Mouse (Mus musculus): ENCODE measurements around the gene Phf7. TPM values are rescaled to one million over a fixed set of nuclear protein-coding genes. Genes with fewer than 3 reads are reported as not detected.

Phf7 gene
- total RNA-seq, 2 experiments from 2014 or later: 4.2 to 5.1 TPM

DNA sequence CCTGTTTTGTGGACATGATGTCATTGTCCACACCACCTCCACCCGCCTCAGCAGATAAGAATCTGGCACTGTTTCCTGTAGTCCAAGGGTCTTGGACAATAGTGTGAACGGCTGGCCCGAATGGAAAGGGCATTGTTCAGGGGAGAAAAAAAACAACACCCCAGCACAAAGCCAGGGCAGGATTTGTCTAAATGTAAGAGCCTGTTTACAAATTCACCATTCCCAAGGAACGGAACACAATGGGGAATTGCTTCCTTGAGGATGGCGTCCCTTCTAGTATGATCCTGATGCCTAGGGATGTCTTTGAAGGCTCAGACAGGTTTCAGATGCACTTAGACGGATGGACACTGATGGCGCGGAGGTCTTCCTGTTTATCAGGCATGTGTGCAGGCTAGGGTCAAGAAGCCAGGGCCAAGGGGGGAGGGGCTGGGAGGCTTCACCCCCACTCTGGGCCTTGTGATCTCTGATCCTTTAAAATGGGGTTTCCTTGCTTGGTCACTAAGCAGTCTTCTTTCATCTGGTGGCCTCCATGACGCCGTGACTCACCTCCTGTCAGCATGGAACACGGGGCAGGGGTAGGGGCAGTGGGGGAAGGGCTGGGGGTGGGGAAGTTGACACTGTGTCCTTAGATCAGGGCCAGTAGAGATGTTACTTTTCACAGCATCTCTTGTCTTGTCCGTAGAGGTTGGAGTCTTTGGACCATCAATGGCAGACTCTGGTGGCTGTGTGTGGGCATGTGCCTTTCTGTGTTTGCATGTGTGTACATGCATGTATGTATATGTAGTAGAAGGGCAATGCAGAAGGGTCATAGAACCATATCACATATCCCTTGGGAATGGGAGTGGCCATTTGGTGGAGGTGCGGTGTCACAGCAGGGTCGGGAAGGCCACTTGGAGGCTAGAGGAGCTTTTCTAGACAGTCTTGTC is 17.8 kb downstream of the Phf7 start:
- DNase-seq: peak; percentile 47 to 79

DNA sequence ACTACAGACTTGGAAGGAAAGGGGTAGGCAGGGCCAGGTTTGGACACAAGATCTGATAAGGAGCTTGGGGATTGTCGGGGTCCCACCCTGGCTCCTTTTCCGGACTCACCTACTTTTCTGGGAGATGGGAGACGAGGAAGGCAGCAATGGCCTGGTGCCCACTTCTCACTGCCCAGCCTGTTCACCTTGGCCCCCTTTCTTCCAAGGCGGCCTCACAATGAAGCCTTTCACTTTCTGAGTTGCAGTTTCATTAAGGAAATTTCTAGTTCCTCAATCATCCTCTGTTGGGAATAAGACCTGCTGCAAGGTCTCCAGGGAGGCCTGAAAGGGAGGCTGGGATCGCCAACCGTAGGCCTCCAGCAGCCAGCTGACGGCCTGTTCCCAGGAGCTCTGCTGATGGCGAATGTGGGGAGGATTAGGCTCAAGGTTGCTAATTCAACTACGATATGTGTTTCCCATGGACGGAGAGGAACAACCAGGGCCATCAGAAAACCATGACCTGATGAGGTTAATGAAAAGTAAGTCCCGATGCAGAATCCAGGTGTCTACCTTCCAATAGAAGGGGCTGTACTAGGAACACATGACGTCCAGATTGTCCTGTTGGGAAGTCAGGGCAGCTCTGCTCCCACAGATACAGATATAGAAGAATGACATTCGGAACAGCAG is 18.6 kb downstream of the Phf7 start:
- peak; percentile 45 to 55 for DNase-seq

DNA sequence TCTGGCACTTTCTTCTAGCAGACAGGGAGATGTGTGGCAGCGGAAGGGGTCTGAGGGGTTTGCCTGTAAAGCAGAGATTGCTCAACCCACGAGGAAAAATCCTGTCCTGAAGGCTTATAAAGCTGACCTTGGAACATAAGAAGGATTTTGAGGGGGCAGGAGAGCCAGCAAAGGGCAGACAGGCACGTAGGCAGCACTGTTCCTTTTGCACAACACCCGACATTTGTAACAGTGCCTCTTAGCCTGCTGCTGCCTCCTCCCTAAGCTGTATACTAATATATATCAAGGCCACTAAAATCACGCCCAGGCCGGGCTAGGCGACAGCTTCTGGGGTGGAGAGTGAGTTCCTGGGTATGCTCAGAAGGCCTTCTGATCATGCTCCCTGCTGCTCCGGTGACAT is 20.7 kb downstream of the Phf7 start:
- no peak for DNase-seq

DNA sequence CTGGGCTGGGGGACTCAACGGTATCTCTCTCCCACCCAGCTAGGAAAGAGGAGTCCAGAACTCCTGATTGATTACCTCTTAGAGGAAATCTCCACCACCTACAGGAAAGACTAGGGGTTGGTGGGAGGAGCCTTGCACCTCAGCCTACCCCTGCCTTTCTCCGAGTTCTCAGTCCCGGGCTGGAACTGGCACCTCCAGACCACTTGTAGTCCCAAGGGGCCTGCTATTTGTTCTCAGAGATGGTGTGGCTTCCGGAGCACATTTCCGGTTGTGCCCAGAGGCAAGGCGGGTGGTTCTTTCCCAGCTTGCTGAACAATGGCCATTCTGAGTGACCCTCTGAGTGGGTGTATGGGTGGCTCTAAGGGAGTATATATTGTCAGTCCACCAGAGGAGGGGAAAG is 22.9 kb downstream of the Phf7 start:
- DNase-seq: no peak

DNA sequence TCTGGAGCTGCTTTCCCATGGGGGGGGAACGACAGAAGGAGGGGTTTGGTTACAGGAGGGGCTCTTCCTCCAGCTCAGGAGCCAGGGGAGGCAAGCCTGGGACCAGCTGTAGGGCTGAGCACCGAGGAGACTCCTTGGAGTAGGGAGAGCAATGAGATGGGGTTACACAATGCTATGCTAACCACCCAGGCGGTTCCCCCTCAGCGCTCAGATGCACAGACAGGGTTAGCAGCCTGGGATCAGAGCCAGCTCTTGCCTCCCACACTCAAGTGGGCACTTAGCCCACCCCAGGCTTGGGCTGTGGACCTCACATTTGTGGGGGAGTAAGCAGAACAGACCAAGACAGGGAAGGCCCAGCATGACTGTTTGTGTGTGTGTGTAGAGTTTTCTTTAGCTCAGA is 24.1 kb downstream of the Phf7 start:
- peak in 1 of 2 experiments; percentile 59 for DNase-seq

DNA sequence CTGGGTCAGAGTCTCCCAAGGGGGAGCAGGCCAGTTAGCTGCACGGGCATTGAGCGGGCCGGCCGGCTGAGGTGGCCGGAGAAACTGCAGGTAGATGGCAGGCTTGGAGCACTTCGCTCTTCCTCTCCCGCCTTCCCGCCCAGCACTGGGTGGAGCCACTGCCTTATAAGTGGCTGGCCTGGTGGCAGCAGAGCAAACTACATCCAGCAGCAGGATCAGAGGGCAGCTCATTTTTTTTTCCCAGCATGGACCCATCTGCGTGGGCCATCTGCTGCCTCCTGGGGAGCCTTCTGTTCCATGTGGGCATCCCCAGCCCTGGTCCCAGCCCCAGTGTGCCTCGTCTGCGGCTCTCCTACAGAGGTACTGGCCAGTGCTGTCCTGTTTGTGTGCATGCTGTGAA is 33.5 kb downstream of the Phf7 start, which contains the start of gene Sema3g:
Gene Sema3g (plus strand): TSS at position 195 of the 400 bp plus-strand sequence.
- DNase-seq: peak; percentile 61 to 70

DNA sequence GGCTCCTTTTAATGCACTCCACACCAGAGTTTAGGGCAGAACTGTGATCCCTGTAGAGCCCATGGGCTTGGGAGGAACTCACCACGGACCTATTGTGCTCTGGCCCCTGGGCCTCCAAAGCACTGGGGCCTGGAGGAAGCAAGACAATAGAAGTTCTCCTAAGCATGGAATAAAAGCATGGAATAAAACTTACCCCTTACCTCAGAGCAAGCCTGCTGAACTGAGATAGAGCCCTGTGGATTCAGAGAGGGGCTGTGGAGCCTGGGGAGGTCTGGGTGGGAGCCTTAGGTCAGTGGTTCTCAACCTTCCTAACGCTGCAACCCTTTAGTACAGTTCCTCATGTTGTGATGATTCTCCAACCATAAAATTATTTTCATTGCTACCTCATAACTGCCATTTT is 34.3 kb downstream of the Phf7 start, which contains the start of gene Nisch:
Gene Nisch (minus strand): TSS at position 101 of the 400 bp plus-strand sequence.
- no peak for DNase-seq

DNA sequence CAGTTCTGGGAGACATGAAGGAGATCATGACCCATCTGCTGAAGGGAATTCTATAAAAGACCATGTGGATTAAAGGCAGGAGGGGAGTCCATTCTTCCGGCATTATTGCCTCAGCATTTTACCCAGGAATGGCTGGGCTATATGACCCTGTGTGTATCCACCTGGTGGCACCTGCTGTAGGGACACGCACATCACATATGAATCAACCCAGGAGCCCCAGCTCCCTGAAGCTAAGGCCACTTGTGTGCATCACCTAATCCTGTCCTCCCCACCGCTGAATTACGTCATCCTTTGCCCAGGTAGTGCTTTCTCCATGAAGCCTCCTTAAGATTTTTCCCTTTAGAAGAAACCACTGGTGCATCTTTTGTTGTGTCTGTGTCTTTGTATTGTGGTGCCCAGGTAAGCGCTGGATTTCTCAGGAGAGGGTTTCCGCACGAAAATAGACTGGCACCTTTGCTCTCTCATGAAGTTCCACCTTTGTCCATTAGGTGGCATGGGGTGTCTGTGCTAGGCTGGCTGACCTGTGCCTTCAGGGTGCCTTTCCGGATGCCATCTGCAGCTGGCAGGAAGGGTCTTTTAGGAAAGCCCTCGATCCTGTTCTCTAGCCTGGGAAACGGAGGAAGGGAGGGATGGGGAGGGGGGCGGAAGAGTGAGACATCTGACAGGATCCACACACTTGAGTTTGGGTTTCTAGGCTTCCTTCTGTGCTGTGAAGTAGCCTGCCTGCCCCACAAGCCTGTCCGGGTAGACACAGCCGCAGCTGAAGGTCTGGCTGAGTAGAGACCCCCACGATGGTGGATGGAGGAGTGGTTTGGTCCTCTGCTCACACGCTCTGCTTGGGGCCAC is 35.7 kb downstream of the Phf7 start:
- peak; percentile 70 to 84 for DNase-seq

DNA sequence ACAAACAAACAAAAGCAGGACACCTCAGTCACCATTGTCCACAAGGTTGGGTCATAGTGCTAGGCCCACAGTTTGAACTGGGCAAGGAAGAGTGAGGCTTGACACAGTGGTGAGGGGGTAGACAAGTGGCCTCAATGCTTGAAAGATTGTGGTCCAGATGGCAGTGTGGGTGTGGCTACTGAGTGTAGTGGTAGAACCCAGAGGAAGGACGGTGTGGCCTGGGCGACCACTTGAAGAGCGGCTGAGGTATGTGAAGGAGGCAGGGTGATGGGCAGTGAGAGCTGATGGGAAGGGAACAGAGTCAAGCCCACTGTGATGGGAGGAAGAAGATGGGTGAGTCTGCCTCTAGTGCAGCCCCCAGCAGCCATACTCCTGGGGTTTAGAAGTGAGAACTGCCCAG is 36.4 kb downstream of the Phf7 start:
- DNase-seq: no peak

DNA sequence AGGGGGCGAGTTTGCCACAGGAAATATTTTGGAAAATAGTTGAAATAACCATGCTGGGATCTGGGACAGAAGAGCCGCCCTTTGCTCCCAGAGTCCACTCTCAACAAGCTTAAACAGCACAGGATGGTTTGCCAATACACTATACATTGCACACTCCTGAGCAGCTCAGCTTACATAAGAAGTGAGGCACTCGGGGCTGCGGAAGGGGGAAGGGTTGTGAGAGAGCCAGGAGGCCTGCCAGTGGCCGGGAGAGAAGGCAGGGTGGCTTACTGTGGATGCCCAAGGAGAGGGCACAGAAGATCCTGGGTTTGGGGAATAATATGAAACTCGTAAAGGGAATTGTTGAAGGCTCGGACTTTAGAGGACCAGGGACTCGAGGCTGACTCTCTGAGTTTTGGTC is 37.2 kb downstream of the Phf7 start:
- no peak for DNase-seq

DNA sequence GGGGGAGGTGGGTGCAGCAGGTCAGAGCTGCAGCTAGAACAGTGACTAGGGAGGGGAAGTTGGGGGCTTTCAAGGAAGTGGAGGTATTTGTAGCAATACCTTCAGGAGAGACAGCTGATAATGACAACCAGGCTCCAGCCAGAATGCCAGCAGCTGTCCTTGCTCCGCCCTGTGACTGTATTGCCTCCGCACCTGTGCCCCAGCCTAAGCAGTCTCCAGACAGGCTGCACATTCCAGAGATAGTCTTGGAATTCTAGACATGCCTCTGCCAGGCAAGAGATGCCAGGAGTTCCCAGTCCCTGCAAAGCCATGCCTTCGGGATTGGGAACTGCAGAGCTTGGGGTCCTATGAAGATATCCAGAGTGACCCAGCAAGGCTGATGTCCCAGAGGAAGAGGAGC is 38.6 kb downstream of the Phf7 start:
- no peak for DNase-seq

DNA sequence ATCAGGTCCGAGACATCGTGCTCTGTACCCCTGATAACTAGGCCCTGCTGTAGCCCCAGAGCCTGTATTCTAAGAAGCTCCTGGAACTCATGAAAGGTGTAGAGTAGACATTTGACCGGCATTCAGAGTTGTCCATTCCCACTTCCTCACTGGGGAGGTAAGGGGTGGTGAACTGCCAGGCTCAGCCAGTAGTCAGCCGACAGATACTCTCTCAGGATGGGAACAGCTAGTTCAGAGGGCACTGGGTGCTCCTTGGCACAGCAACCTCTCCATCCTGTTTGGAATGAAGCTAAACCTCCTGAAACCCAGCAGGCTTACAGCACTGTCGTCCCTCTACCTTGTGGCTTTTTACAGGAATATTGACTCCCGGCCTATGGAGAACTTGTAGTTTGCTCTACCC is 39.3 kb downstream of the Phf7 start:
- DNase-seq: no peak

DNA sequence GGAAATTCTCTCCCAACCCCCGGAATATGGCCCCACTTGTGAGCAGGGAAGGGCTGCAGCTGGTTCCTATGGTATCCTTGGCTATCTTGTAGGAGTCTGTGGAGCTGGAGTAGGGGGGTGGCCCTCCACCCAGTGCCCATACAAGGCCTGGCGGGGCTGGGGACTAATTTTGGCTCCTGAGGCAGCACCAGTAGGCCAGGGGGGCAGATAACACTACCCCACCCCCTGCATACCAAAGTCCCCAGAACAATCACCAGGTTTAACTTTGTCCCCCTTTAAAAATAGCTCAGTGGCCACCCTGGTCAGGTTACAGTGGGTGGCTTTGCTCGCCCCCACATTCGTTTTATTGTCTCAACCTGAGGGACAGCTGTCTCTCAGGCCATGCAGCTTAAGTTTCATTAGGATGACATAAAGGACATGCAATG is 42.0 kb downstream of the Phf7 start:
- peak; percentile 69 to 83 for DNase-seq

DNA sequence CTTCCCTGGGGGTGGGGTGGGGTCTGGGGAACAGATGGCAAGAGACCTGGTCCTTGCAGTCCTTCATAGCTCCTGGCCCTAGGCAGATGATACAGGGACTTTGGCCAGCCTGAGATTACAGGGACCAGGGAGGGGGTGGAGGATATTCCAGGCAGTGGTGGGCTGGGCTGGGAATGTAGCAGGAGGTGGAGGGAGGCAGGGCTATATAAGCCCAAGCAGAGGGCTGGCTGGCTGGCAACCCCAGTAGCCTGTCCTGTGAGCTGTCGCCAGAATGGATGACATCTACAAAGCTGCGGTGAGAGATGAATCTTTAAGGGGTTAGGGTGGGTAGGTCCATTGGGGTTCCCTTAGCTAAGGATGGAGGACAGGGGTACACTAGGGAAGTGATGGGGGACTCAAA is 43.0 kb downstream of the Phf7 start, which contains the start of gene Tnnc1:
Gene Tnnc1 (plus strand): TSS at position 229 of the 400 bp plus-strand sequence.
- DNase-seq: peak; percentile 66 to 75

DNA sequence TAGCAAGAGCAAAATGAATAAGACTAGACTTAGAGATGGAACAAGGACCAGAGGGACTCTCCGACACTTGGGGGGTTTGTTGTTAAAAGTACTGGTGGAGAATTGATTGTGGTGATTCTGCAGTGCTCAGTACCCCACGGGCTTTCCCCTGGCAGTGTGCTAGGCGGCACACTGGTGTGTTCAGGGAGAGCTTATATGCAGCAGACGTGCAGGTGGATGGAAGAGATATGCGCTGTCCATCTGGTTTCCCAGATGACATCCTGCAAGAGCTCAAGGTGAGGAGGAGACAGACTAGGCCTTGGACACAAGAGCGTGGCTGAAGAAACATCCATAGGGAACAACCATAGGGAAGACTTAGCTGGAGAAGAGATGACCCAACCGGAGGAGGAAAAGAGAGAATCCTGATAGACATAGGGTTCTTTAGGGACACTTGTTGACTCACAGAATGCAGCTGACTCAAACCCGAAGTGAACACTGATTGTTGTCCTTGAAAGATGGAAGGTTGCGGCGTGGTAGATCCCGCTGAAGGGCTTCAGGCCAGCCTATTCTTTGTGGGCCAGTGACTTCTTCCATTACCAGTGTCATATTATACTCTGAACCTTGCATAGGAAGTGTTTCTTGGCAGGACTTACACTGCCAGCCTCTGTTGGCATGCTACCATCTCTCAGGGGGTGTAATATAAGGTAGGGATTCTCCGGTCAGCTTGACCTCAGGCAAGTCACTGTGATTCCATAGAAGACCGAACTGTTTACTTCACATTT is 43.9 kb downstream of the Phf7 start:
- DNase-seq: peak in 1 of 2 experiments; percentile 46

DNA sequence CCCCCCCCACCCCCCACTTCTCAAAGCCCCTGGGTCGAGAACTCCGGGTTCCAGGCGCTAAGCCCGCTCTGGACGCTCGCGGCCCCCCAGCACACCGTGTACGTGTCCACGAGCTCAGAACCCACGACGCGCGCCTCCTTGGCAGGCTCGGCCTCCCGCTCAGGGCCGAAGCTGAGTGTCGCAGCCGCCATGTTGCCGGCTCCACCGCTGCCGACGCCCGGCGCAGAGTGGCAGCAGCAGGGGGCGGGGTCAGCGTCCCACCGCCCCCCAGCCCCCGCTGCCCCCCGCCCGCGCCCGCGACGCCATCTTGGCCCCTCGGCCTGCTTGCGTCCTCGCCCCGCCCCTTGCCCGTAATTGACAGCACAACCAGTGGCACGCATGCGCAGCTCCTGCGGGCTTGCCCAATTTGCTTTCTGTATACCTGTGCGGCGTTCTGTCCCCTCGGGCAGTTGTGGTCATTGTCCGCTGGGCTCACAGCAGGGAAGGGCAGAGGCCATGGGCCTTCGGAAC is 44.6 kb downstream of the Phf7 start:
- DNase-seq: peak; percentile 96 to 98

DNA sequence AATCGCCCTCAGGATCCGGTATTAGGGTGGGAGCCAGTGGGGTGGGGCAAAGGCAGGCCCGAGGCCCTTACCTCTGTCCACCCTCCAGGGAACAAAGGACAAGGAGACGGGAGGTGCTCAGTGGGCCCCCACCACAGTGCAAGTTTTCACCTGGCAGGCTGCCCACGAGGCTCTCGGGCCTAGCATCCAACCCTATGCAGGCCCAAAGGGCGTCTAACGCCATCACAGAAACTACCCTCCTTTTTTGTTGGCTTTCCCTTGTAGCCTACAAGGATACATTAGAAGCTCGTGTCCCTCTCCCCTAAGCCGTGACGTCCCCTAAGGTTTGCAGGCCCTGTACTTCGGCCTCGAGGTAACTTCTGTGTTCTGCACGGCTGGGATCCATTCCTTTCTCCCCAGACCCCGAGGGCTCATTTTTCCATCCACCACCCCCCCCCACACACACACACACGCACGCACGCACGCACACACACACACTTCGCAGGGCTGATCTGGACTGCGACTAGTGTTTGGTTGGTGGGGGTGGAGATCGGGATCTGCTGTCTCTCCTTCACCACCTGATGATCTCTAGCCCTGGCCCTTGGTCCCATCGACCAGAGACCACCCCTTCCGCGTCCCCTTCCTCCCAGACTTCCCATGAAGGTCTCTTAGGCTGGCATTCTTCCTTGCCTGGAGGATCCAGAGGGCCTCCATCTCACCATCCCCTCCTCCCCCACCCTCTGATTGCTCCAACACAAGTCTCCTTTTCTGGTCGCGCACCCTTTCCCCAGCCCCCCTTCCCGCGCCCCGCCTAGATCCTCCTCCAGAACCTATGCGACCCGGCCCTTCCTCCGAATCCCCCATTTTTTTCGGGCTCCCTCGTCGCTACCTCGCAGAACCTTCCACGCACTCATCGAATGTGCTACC is 45.3 kb downstream of the Phf7 start:
- DNase-seq: peak; percentile 61 to 75

DNA sequence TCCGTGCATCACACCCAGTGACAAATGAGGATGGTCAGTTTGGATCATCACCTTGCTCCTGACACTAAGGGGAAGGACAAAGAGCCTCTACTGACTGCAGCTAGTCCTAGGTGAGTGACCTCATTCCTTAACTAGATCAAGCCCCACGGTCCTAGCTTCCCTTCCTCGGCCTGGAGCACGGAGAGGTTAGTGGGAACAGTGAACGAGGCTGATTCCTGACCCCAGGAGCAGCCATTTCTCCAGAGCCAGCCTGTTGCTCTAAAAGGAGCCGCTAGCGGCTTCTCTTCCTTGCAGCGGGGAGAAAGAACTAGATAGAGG is 45.9 kb downstream of the Phf7 start:
- DNase-seq: no peak

DNA sequence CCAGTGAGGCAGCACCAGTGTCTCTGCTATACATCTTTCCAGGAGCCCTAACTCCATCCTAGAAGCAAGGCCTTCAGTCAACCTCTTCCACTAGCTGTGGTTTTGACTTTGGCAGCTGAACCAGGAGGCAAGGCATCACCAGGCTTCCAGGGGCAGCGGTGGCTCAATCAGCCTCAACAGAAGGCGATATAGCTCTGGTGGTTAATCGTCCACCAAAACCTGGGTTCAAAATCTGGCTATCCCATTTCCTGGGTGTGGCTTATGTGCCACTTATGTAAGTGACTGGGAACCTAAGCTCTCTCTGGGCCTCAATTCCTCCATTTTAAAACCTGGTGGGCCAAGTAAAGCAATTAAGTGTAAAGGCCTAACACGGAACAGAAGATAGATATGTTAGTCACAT is 46.3 kb downstream of the Phf7 start:
- DNase-seq: no peak

DNA sequence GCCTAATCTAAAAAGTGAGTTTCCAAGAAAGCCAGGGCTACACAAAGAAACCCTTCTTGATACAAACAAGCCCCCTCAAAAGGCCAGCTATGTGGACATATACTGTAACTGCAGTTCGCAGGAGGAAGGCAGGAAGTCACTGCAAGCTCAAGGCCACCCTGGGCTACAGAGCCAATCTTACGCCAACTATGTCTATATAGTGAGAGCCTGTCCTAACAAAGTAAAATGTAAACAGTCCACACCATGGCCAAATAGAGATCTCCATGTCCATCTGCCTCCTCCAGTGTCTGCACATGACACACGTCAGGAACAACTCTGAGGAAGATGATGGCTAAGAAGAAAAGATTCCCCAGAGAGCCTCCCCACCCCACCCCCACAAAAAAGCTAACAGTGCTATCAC is 51.1 kb downstream of the Phf7 start:
- no peak for DNase-seq

Data from heart, adult 18-20 months (tissue).